Mouse (Mus musculus): ENCODE measurements around the gene Dkk2. TPM values are rescaled to one million over a fixed set of nuclear protein-coding genes. Genes with fewer than 3 reads are reported as not detected.
"Not testable (repeated sequence)": the region's sequence is repeated elsewhere in the genome, so short reads cannot be mapped to it uniquely, and the experiment has no call there.

Dkk2 gene
- 1.8 and 2.0 TPM in 2 replicates for polyA plus RNA-seq (2016; fragmentation: Nextera tagmentation; extraction: Ambion mirVana)

- ATAC-seq (ENCODE audit: insufficient number of reproducible peaks, low FRiP score) = peak; percentile 52; the same call in 1 of the 2 replicates
- Histone ChIP-seq H3K4me2 (peak within 1 kb of the TSS; percentile 94), H3K4me1 (replicated peaks) (peaks cover 18% of the 10 kb centered on the region; the same call in 1 of the 2 replicates), H3K9ac (peak within 1 kb of the TSS; percentile 53), H3K4me3 (peak within 1 kb of the TSS; percentile 46), H3K27me3 (replicated peaks) (peaks cover 17% of the 10 kb centered on the region), H3K27ac (ENCODE audit: poor library complexity, severe bottlenecking) (no peak within 1 kb of the TSS), H3K9me3 (replicated peaks) (no peaks in the 10 kb centered on the region), H3K36me3 (no peaks in the 10 kb centered on the region)
- WGBS = under 1% methylated on average over 33 of the region's 33 CpGs
Measured at GRCm38 (mm10) chr3:132085112-132085822, at the start of gene Dkk2. Gene Dkk2, plus strand, starts transcription at chr3:132085292.

GRCm38 (mm10) chr3:132036704-132037103 is 48.4 kb upstream of the Dkk2 start:
- no peaks in the 10 kb centered on the region for H3K9me3 ChIP-seq (replicated peaks)
- no peaks in the 10 kb centered on the region for H3K36me3 ChIP-seq
- no peak for ATAC-seq (ENCODE audit: insufficient number of reproducible peaks, low FRiP score)
- H3K4me2 ChIP-seq = no peak overlapping the region
- H3K27ac ChIP-seq (ENCODE audit: poor library complexity, severe bottlenecking) = no peak overlapping the region
- H3K9ac ChIP-seq = no peak overlapping the region
- 85% methylated on average over 2 of the region's 2 CpGs for WGBS
- no peaks in the 10 kb centered on the region for H3K27me3 ChIP-seq (replicated peaks)
- no peaks in the 10 kb centered on the region for H3K4me1 ChIP-seq (replicated peaks)
- H3K4me3 ChIP-seq = no peak overlapping the region

- no peaks in the 10 kb centered on the region for H3K4me1 ChIP-seq (replicated peaks)
- no peak overlapping the region for H3K9ac ChIP-seq
- peak overlapping the region; percentile 21; the same call in 1 of the 2 replicates for H3K4me2 ChIP-seq
- 32% methylated on average over 10 of the region's 10 CpGs for WGBS
- H3K4me3 ChIP-seq = no peak overlapping the region
- H3K27ac ChIP-seq (ENCODE audit: poor library complexity, severe bottlenecking) = no peak overlapping the region
- H3K27me3 ChIP-seq (replicated peaks) = no peaks in the 10 kb centered on the region
- H3K9me3 ChIP-seq (replicated peaks) = no peaks in the 10 kb centered on the region
- no peaks in the 10 kb centered on the region for H3K36me3 ChIP-seq
- ATAC-seq (ENCODE audit: insufficient number of reproducible peaks, low FRiP score) = no peak
Measured at GRCm38 (mm10) chr3:132037670-132038069, 47.4 kb upstream of the Dkk2 start.

GRCm38 (mm10) chr3:132040066-132040465 is 45.0 kb upstream of the Dkk2 start:
- H3K4me1 ChIP-seq (replicated peaks) = no peaks in the 10 kb centered on the region
- no peaks in the 10 kb centered on the region for H3K27me3 ChIP-seq (replicated peaks)
- no peaks in the 10 kb centered on the region for H3K36me3 ChIP-seq
- H3K27ac ChIP-seq (ENCODE audit: poor library complexity, severe bottlenecking) = no peak overlapping the region
- no peak for ATAC-seq (ENCODE audit: insufficient number of reproducible peaks, low FRiP score)
- H3K4me2 ChIP-seq = no peak overlapping the region
- H3K9ac ChIP-seq = no peak overlapping the region
- H3K4me3 ChIP-seq = no peak overlapping the region
- 75% methylated on average over 3 of the region's 3 CpGs for whole genome bisulfite sequencing
- H3K9me3 ChIP-seq (replicated peaks) = no peaks in the 10 kb centered on the region

- no peaks in the 10 kb centered on the region for H3K36me3 ChIP-seq
- H3K4me3 ChIP-seq = no peak overlapping the region
- no peak overlapping the region for H3K4me2 ChIP-seq
- H3K9me3 ChIP-seq (replicated peaks) = no peaks in the 10 kb centered on the region; the same call in 1 of the 2 replicates
- H3K4me1 ChIP-seq (replicated peaks) = no peaks in the 10 kb centered on the region
- no peak overlapping the region for H3K27ac ChIP-seq (ENCODE audit: poor library complexity, severe bottlenecking)
- no peak overlapping the region for H3K9ac ChIP-seq
- no peaks in the 10 kb centered on the region for H3K27me3 ChIP-seq (replicated peaks)
- WGBS = 74% methylated on average over 8 of the region's 8 CpGs
- ATAC-seq (ENCODE audit: insufficient number of reproducible peaks, low FRiP score) = no peak
Measured at GRCm38 (mm10) chr3:132050884-132051457, 34.1 kb upstream of the Dkk2 start.

GRCm38 (mm10) chr3:132062816-132063215 is 22.3 kb upstream of the Dkk2 start:
- H3K27ac ChIP-seq (ENCODE audit: poor library complexity, severe bottlenecking); H3K9ac ChIP-seq; ATAC-seq (ENCODE audit: insufficient number of reproducible peaks, low FRiP score); H3K4me1 ChIP-seq (replicated peaks); H3K27me3 ChIP-seq (replicated peaks); H3K4me2 ChIP-seq; H3K4me3 ChIP-seq; H3K9me3 ChIP-seq (replicated peaks); H3K36me3 ChIP-seq: not testable (repeated sequence)
- WGBS = 64% methylated on average over 1 of the region's 1 CpGs

GRCm38 (mm10) chr3:132063374-132063773 is 21.7 kb upstream of the Dkk2 start:
- no peak overlapping the region for H3K27ac ChIP-seq (ENCODE audit: poor library complexity, severe bottlenecking)
- no peak overlapping the region for H3K4me2 ChIP-seq
- H3K36me3 ChIP-seq = no peaks in the 10 kb centered on the region
- H3K9ac ChIP-seq = no peak overlapping the region
- H3K4me3 ChIP-seq = no peak overlapping the region
- H3K9me3 ChIP-seq (replicated peaks) = 0 out of 2 replicates have a peak, but pooled peaks cover 2% of the 10 kb centered on the region
- WGBS = 92% methylated on average over 3 of the region's 3 CpGs
- H3K27me3 ChIP-seq (replicated peaks) = no peaks in the 10 kb centered on the region
- H3K4me1 ChIP-seq (replicated peaks) = no peaks in the 10 kb centered on the region
- no peak for ATAC-seq (ENCODE audit: insufficient number of reproducible peaks, low FRiP score)

- Histone ChIP-seq H3K4me2 (no peak overlapping the region), H3K36me3 (no peaks in the 10 kb centered on the region), H3K4me1 (replicated peaks) (no peaks in the 10 kb centered on the region), H3K9me3 (replicated peaks) (0 out of 2 replicates have a peak, but pooled peaks cover 2% of the 10 kb centered on the region), H3K4me3 (no peak overlapping the region), H3K27ac (ENCODE audit: poor library complexity, severe bottlenecking) (no peak overlapping the region), H3K27me3 (replicated peaks) (no peaks in the 10 kb centered on the region), H3K9ac (no peak overlapping the region)
- 74% methylated on average over 4 of the region's 4 CpGs for WGBS
- no peak for ATAC-seq (ENCODE audit: insufficient number of reproducible peaks, low FRiP score)
Measured at GRCm38 (mm10) chr3:132063966-132064365, 21.1 kb upstream of the Dkk2 start.

GRCm38 (mm10) chr3:132064920-132065319 is 20.2 kb upstream of the Dkk2 start:
- Histone ChIP-seq H3K36me3 (no peaks in the 10 kb centered on the region), H3K4me1 (replicated peaks) (no peaks in the 10 kb centered on the region), H3K27me3 (replicated peaks) (no peaks in the 10 kb centered on the region), H3K9ac (no peak overlapping the region), H3K27ac (ENCODE audit: poor library complexity, severe bottlenecking) (no peak overlapping the region), H3K4me2 (no peak overlapping the region), H3K9me3 (replicated peaks) (no peaks in the 10 kb centered on the region), H3K4me3 (no peak overlapping the region)
- ATAC-seq (ENCODE audit: insufficient number of reproducible peaks, low FRiP score) = no peak
- WGBS = 68% methylated on average over 1 of the region's 1 CpGs

GRCm38 (mm10) chr3:132070949-132071348 is 14.1 kb upstream of the Dkk2 start:
- Histone ChIP-seq H3K9me3 (replicated peaks) (no peaks in the 10 kb centered on the region), H3K27ac (ENCODE audit: poor library complexity, severe bottlenecking) (no peak overlapping the region), H3K4me3 (no peak overlapping the region), H3K9ac (no peak overlapping the region), H3K27me3 (replicated peaks) (no peaks in the 10 kb centered on the region), H3K4me1 (replicated peaks) (no peaks in the 10 kb centered on the region), H3K36me3 (no peaks in the 10 kb centered on the region), H3K4me2 (no peak overlapping the region)
- 49% methylated on average over 2 of the region's 2 CpGs for WGBS
- no peak for ATAC-seq (ENCODE audit: insufficient number of reproducible peaks, low FRiP score)

GRCm38 (mm10) chr3:132084018-132084417 is 1.1 kb upstream of the Dkk2 start:
- peak overlapping the region; percentile 94 for H3K4me2 ChIP-seq
- no peak overlapping the region for H3K9ac ChIP-seq
- peaks cover 18% of the 10 kb centered on the region; the same call in 1 of the 2 replicates for H3K4me1 ChIP-seq (replicated peaks)
- H3K27ac ChIP-seq (ENCODE audit: poor library complexity, severe bottlenecking) = no peak overlapping the region
- H3K36me3 ChIP-seq = no peaks in the 10 kb centered on the region
- ATAC-seq (ENCODE audit: insufficient number of reproducible peaks, low FRiP score) = peak; percentile 63; the same call in 1 of the 2 replicates
- peaks cover 17% of the 10 kb centered on the region for H3K27me3 ChIP-seq (replicated peaks)
- WGBS = 5% methylated on average over 13 of the region's 13 CpGs
- H3K9me3 ChIP-seq (replicated peaks) = no peaks in the 10 kb centered on the region
- H3K4me3 ChIP-seq = peak overlapping the region; percentile 46
